Mouse (Mus musculus): ENCODE measurements around the gene Tstd2.

Tstd2 gene

GRCm38 (mm10) chr4:46080261-46080660 lies 58.2 kb downstream of the Tstd2 start:
- no peak for DNase-seq

GRCm38 (mm10) chr4:46076892-46077291 lies 61.6 kb downstream of the Tstd2 start:
- no peak for DNase-seq

- no peak for DNase-seq
Measured at GRCm38 (mm10) chr4:46075664-46076063, 62.8 kb downstream of the Tstd2 start.

GRCm38 (mm10) chr4:46073736-46074135 lies 64.8 kb downstream of the Tstd2 start:
- DNase-seq = no peak

GRCm38 (mm10) chr4:46072631-46073030 lies 65.9 kb downstream of the Tstd2 start:
- no peak for DNase-seq

- no peak for DNase-seq
Measured at GRCm38 (mm10) chr4:46069851-46070482, 68.5 kb downstream of the Tstd2 start.

- DNase-seq = no peak
Measured at GRCm38 (mm10) chr4:46068573-46068972, 69.9 kb downstream of the Tstd2 start.

GRCm38 (mm10) chr4:46068060-46068459 lies 70.4 kb downstream of the Tstd2 start:
- DNase-seq = no peak

- no peak for DNase-seq
Measured at GRCm38 (mm10) chr4:46065695-46066340, 72.7 kb downstream of the Tstd2 start.

- DNase-seq = no peak
Measured at GRCm38 (mm10) chr4:46064961-46065360, 73.5 kb downstream of the Tstd2 start.

Measured in spleen, adult 18-20 months (tissue).